Mouse (Mus musculus) lung, adult 2 months (tissue): ENCODE measurements at regions not wholly inside any gene's neighbourhood (a gene's known extent, or its start where the extent isn't known, plus 50 kb on each side); places are given as distances from the start of the nearest gene placed in this dataset.

ENCODE experiments used
- DNase-seq: peaks from one replicate; pipeline ENCODE4 v3.0.0; 2022
- H3K4me1 ChIP-seq: fragments of 200-500 bp; 2 replicates; pipeline ENCODE4 v1.6.1; 2011; ENCODE audit warnings: low read length; ENCODE audit not compliant: control insufficient read depth, insufficient read depth
- H3K4me3 ChIP-seq: fragments of 200-500 bp; replicated peaks from 2 replicates; pipeline ENCODE3; 2011; ENCODE audit warnings: low read depth, mild to moderate bottlenecking, control low read depth, low read length; ENCODE audit errors: extremely low read depth
- CTCF ChIP-seq: fragments of 200-500 bp; IDR thresholded peaks from 2 replicates; pipeline ENCODE4 v1.5.1; 2011; ENCODE audit warnings: mild to moderate bottlenecking, low read length, control low read depth; ENCODE audit not compliant: insufficient read depth
- POLR2A ChIP-seq: fragments of 200-500 bp; IDR thresholded peaks from 2 replicates; pipeline ENCODE4 v1.6.1; 2011; ENCODE audit warnings: low read depth, mild to moderate bottlenecking, control low read depth, low read length, borderline replicate concordance; ENCODE audit errors: extremely low read depth
- WGBS: fragments of 180-500 bp; shearing (Covaris S2); methylation state at CpG from one replicate; pipeline ENCODE4 v1.1.7; 2018; 5-methylcytosine and 5-hydroxymethylcytosine counted together

DNA sequence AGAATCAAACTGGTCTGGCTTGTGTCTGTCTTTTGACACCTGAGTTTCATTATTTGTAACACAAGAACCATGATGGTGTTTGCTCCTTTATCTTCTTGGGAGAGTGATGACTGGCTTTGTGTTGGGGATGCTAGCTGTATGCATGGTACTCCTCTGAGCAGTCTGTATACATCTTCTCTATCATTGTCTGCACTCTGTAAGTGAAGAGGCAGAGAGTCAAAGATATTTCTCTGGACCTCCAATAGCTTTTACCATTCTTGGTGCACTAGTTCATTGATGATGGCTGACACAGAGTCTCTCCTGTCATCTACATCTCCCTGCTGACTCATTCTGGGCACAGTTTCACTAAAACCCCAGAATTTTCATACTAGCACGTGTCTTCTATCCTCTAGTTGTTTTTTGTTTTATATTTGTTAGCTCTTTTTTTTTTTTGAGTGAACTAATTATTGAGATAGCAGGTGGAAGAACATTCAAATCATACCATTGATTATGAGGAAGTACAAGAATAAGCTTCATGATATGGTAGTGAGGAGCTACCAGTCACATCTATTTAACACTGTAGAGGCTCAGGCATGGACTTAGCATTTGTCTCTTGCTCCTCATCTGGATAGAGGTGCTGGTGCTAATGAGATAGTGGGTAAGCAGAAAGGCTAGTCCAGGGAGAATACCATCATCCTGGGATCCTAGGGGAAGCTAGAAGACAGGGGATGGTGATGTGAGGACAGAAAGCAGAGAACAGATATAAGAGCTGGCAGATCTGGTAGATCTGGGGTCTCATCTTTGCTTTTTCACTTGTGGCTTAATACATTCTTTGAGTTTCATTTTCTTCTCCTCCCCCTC, 1402.9 kb upstream of the A1bg start:
- Histone ChIP-seq H3K4me3 (no peak overlapping the region), H3K4me1 (peaks cover 5% of the 10 kb centered on the region; the same call in 1 of the 2 replicates)
- DNase-seq, result no peak
- WGBS, result 80% methylated on average over 1 of the region's 1 CpGs
- no peak for TF ChIP-seq CTCF
- no peak for TF ChIP-seq POLR2A

DNA sequence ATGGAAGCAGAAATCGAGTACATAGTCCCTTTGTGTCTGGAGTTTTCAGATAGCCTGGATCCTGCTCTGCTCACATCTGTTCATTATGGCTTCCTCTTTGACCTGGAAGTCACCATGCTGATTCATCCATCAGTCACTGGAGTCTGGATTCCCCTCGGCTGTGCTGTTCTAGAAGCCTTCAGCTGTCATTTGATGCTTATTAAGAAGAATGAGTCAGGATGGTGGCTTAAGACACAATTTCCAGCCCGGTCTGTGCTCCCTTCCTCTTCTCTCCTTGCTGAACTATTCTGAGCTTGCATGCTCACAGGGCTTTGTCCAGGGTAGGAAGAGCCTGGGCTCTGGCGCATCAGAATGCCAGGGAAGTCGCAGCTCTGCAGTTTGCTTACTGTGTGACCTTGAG, 1398.2 kb upstream of the A1bg start:
- Histone ChIP-seq H3K4me3 (no peak overlapping the region), H3K4me1 (no peaks in the 10 kb centered on the region)
- DNase-seq, result no peak
- WGBS, result 60% methylated on average over 5 of the region's 5 CpGs
- no peak for TF ChIP-seq POLR2A
- TF ChIP-seq CTCF, result no peak

DNA sequence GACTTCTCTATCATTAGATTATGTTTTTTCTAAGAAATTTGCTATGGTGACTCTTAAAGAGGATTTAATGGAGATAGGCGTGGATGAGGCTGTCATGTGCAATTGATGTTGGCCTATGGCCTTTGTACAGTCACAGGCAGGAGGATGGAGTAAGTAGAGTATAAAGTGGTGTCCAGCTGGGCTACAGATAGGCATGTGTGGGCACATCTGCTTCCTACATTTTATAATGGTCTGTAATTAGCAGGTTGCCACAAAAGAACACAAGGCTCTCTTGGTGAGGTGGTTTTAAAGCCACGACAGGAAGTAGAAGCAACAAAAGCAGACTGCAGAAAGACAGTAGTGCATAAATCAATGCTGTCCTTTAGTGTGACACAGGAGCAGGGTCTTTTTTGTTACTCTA, 1391.6 kb upstream of the A1bg start:
- Histone ChIP-seq H3K4me1 (no peaks in the 10 kb centered on the region), H3K4me3 (no peak overlapping the region)
- TF ChIP-seq CTCF, result no peak
- no peak for TF ChIP-seq POLR2A
- DNase-seq, result no peak
- WGBS, result 67% methylated on average over 2 of the region's 2 CpGs

DNA sequence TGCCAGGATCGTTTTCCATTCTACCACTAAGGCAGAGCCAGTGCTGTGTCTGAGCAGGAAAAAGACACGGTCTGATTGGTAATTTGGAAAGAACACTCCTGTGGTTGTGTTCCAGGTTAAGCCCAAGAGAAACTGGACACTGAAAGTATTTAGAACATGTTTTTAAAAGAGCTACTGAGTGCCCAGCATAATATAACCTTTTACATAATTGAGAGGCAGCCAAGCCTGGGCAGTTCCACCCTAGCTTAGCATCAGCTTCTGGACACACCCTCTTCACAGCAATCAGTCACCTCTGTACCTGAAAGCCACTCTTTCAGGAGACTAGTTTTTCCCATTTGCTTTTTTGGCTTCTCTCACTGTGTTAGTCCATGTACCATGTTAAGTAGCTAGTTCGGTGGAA, 1379.4 kb upstream of the A1bg start:
- Histone ChIP-seq H3K4me1 (no peaks in the 10 kb centered on the region), H3K4me3 (no peak overlapping the region)
- DNase-seq, result no peak
- 72% methylated on average over 3 of the region's 3 CpGs for WGBS
- no peak for TF ChIP-seq POLR2A
- TF ChIP-seq CTCF, result no peak

DNA sequence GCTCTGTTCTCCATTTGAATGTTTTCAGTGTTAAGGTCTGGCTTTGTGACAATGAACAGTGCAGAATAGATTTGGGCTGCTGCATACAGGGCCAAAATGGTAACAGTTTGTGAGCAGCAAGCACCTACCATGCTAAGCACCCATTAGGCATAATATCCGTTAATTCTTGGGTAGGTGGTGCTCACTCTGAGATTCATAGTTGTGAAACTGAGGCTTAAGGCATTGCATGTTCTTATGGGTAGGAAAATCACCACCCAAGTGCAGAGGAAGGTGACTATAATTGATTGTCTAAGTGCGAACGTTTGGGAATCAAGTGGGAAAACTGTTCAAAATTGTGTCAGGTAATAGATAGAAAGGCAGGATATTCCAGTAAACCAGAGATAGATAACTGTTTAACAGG, 1378.8 kb upstream of the A1bg start:
- no peak for DNase-seq
- Histone ChIP-seq H3K4me1 (no peaks in the 10 kb centered on the region), H3K4me3 (no peak overlapping the region)
- no peak for TF ChIP-seq CTCF
- WGBS, result 80% methylated on average over 3 of the region's 3 CpGs

DNA sequence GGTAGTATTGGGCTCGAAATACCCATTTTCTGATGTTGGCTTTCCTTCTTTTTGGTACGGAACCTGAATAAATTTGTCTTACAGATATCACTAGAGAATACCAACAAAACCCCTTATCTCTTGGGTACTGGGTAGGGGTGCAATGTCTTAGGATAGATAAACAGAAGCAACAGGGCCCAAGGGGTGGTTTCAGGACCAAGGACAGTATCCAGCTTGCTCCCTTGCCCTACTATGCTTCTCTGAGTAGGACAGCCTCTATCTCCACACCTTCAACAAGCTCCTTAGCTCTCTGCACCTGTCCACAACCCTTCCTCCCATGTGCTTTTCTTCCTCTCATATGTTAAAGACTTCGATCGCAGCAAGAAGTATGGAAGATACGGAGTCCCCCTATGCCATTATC, 1374.3 kb upstream of the A1bg start:
- Histone ChIP-seq H3K4me1 (no peaks in the 10 kb centered on the region), H3K4me3 (no peak overlapping the region)
- no peak for TF ChIP-seq CTCF
- no peak for TF ChIP-seq POLR2A
- 92% methylated on average over 5 of the region's 5 CpGs for WGBS
- no peak for DNase-seq

DNA sequence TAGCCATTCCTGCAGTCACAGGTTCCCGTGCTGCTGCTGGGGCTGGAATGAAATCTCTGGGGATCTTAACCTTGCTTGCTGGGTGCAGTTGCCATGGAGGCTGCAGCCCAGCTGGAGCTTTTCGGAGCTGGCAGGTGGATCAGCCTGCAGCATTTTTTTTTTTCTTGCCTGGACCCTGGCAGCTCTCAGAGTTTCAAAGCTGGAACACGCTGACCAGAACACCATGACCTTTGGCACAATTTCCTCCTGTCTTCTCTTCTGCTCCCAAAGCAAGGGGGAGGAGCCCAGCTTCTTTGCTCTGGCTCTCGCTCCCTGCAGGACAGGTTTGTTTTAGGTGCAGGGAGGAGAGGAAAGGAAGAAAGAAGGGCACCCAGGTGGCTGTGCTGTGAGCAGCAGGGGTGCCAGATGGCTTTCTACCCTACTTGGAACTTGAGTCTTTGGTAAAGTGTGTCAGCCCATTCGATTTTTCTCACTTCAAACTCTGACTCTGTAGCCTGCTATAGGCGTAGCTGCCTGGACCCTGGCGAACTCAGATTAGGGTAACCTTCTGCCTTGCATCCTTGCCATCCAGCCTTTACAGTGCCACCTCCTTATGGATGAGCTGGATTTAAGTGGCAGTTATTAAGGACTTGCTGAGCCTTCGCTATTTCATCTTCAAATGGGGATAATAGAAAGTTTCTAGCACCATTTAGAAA, 1372.6 kb upstream of the A1bg start:
- no peaks in the 10 kb centered on the region for H3K4me1 ChIP-seq
- DNase-seq, result peak; percentile 31
- 46% methylated on average over 8 of the region's 8 CpGs for WGBS
- H3K4me3 ChIP-seq, result no peak overlapping the region
- no peak for TF ChIP-seq CTCF
- TF ChIP-seq POLR2A, result no peak

DNA sequence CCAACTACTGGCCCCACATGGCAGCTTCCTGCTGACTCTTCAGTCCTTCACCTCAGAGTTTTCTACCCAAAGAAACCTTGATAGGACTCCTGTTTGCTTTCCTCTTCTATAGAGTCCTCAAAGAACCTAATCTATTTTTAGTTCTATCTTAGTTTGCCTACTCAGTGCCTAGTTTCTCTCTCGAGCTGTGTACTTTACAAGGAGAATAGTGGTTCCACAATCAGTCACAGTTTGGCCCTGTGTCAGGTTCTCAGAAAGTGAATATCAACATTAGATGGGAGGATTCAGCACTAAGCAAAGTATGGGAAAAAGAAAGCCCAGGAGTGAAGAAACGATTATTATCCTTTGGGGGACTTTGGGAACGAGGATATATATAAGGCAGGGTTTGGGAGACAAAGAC, 1372.0 kb upstream of the A1bg start:
- DNase-seq, result no peak
- TF ChIP-seq POLR2A, result no peak
- no peak for TF ChIP-seq CTCF
- WGBS, result 29% methylated on average over 3 of the region's 3 CpGs
- Histone ChIP-seq H3K4me3 (no peak overlapping the region), H3K4me1 (no peaks in the 10 kb centered on the region)

DNA sequence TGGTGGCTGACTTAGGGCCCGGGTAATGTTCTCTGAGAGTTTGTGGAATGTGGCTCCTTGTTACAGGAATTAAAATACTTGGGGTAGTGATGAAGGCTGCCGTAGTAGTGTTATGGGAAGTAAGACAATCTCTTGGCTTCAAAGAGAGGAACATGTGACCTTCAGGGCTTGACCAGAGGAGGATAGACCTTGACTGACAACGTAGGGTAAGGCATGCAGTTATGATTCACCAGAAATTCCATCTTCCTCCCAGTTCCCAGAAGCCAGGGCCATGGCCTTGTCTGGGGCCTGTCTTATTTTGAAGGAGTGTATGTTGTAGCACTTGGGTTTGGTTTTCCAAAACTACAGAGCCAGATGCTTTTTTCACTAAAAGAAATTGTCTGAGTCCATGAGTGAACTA, 1370.1 kb upstream of the A1bg start:
- H3K4me3 ChIP-seq, result no peak overlapping the region
- no peak for DNase-seq
- no peaks in the 10 kb centered on the region for H3K4me1 ChIP-seq
- TF ChIP-seq CTCF (no peak), POLR2A (no peak)
- whole genome bisulfite sequencing, result 79% methylated on average over 3 of the region's 3 CpGs

DNA sequence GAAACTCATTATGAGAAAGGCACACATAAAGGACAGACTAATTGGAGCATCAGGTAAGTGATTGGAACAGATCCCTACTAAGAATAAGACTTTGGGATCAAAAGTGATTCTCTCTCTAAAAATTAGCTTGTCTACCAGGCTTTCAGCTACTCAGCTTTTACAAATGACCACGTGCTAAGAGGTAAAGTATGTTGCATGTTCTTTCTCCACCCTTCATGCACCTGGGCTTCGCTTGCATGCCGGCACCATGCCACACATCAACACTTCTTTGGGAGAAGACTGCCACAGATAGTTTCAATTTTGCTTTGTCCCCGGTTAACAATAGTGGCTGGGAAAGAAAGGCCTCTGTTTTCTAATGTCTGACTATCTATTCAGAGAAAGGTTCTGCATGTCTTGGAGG, 1367.9 kb upstream of the A1bg start:
- no peak overlapping the region for H3K4me3 ChIP-seq
- peaks cover 2% of the 10 kb centered on the region for H3K4me1 ChIP-seq
- TF ChIP-seq POLR2A (no peak), CTCF (no peak)
- no peak for DNase-seq
- 89% methylated on average over 4 of the region's 4 CpGs for WGBS
